ENCODE assay signal across 18 mouse cellular contexts in the genomic region with DNA sequence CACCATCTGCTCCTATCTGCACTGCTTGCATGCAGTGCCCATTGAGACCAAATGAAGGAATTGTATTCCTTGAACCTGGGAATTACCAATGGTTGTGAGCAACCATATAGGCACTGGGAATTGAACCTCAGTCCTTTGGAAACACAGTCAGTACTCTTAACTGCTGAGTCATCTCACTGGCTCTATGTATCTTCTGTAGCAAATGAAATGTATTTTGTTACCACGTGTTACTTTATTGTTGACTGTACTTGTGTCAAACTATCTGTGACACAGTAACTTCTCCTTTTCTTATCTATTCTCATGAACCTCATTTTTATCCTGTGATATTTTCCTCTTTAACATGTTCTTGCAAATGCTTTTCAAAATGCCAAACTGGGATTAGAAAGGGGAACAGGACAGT.
A peak's percentile ranks its signal among the peaks of the same experiment; 100 is the strongest.
DNase-seq lines count a peak whose midpoint lies in the region; ATAC-seq and TF ChIP-seq lines count a peak whose summit lies in the region.
"Had no signal": no experiment of that assay in that cellular context is flagged by ENCODE, and none has a peak within 500 bp of the region (broad histone marks: within the 10 kb centered on the region; RNA-seq: fewer than 3 reads in every experiment).

No protein-coding gene starts in this region.

- DNase-seq in G1E (ENCODE audit: low spot score) = no peak
- DNase-seq in MEL (ENCODE audit: low read depth, low spot score) = peak; percentile 7
- no peak for DNase-seq in kidney, postnatal 36 days
- DNase-seq in heart, postnatal 4 days = no peak
- DNase-seq: adrenal gland, adult 2 months; adrenal gland, postnatal 10 days; adrenal gland, postnatal 25 days; cerebellum, adult 11 months; cerebellum, adult 18-20 months; cerebellum, adult 8-10 months; cerebellum, adult 9-11 months; cerebellum, postnatal 14 days; cerebellum, postnatal 36 days had no signal

- H3K4me1 ChIP-seq in G1E (ENCODE audit: insufficient read depth, low read depth, low read length) (no peaks in the 10 kb centered on the region), MEL (ENCODE audit: control insufficient read depth in 1 of 2, insufficient read depth in 2 of 2, low read length in 2 of 2) (no peaks in the 10 kb centered on the region)
- H3K4me1 ChIP-seq: embryonic facial prominence, embryonic 10.5 days; embryonic facial prominence, embryonic 12.5 days; forebrain, embryonic 13.5 days had no signal

- H3K36me3 ChIP-seq in G1E (replicated peaks) = no peaks in the 10 kb centered on the region
- no peaks in the 10 kb centered on the region for H3K36me3 ChIP-seq in MEL (ENCODE audit: control insufficient read depth in 1 of 2, insufficient read depth in 2 of 2, low read length in 2 of 2)
- H3K36me3 ChIP-seq: embryonic facial prominence, embryonic 10.5 days; embryonic facial prominence, embryonic 12.5 days had no signal

- no peak overlapping the region for H3K27ac ChIP-seq in MEL (ENCODE audit: control insufficient read depth, low read depth, low read length)
- H3K27ac ChIP-seq: embryonic facial prominence, embryonic 10.5 days; embryonic facial prominence, embryonic 12.5 days; forebrain, embryonic 13.5 days had no signal

- H3K27me3 ChIP-seq in G1E (ENCODE audit: insufficient read depth, low read length) (no peaks in the 10 kb centered on the region), MEL (ENCODE audit: control insufficient read depth in 1 of 2, insufficient read depth in 2 of 2, low read length in 2 of 2) (no peaks in the 10 kb centered on the region)
- H3K27me3 ChIP-seq: embryonic facial prominence, embryonic 12.5 days; forebrain, embryonic 13.5 days had no signal

- no peak for TF ChIP-seq CTCF in G1E (IDR thresholded peaks at IDR 0.05; ENCODE audit: low read depth, low read length)
- no peak for TF ChIP-seq CTCF in MEL (IDR thresholded peaks at IDR 0.05 in 2 of 3, conservative IDR thresholded peaks at IDR 0.05 in 1 of 3; ENCODE audit: control insufficient read depth in 1 of 3, insufficient read depth in 1 of 3, low read depth in 2 of 3, low read length in 3 of 3, poor library complexity in 1 of 3, severe bottlenecking in 1 of 3)

- no peak overlapping the region for H3K4me3 ChIP-seq in G1E (ENCODE audit: low read depth, low read length)
- no peak overlapping the region for H3K4me3 ChIP-seq in MEL (ENCODE audit: control insufficient read depth in 1 of 2, insufficient read depth in 1 of 2, low read depth in 2 of 2, low read length in 2 of 2)
- H3K4me3 ChIP-seq: embryonic facial prominence, embryonic 10.5 days; embryonic facial prominence, embryonic 12.5 days; forebrain, embryonic 13.5 days had no signal

- no peak for TF ChIP-seq EP300 in MEL (IDR thresholded peaks at IDR 0.05; ENCODE audit: low read depth in 1 of 2, low read length in 2 of 2)

- TF ChIP-seq POLR2A in MEL (IDR thresholded peaks at IDR 0.05; ENCODE audit: control insufficient read depth in 1 of 2, insufficient read depth in 1 of 2, low read depth in 1 of 2, low read length in 2 of 2, poor library complexity in 1 of 2) = no peak

- H3K9me3 ChIP-seq in G1E (replicated peaks) (no peaks in the 10 kb centered on the region), MEL (replicated peaks; ENCODE audit: insufficient read depth, low read length) (no peaks in the 10 kb centered on the region)
- H3K9me3 ChIP-seq: embryonic facial prominence, embryonic 10.5 days; embryonic facial prominence, embryonic 12.5 days; forebrain, embryonic 13.5 days had no signal

- no peaks in the 10 kb centered on the region for H3K79me2 ChIP-seq in MEL (ENCODE audit: control insufficient read depth, insufficient read depth, low read length, poor library complexity)

- no peak overlapping the region for H3K9ac ChIP-seq in MEL (ENCODE audit: control insufficient read depth, low read depth, low read length, poor library complexity, severe bottlenecking)
- H3K9ac ChIP-seq: embryonic facial prominence, embryonic 12.5 days; forebrain, embryonic 13.5 days had no signal

- no peak for TF ChIP-seq RAD21 in MEL (IDR thresholded peaks at IDR 0.05; ENCODE audit: low read depth, low read length)

- peak; percentile 28; the same call in 1 of the 2 replicates for ATAC-seq in G1E (ENCODE audit: extremely low read depth, insufficient number of reproducible peaks, low FRiP score, poor library complexity, severe bottlenecking)
- ATAC-seq in megakaryocyte progenitor cell, adult 5-6 weeks (replicated peaks; ENCODE audit: poor library complexity) = peak; percentile 60
- ATAC-seq: forebrain, embryonic 13.5 days; forebrain, embryonic 16.5 days had no signal

TF ChIP-seq in MEL, 35 proteins besides CTCF, POLR2A, EP300 and RAD21:
- no peak for TF ChIP-seq CHD2 (IDR thresholded peaks at IDR 0.05; ENCODE audit: low read length)
- TF ChIP-seq USF2 (IDR thresholded peaks at IDR 0.05; ENCODE audit: borderline replicate concordance in 1 of 2, insufficient read depth in 1 of 2, low read depth in 1 of 2, low read length in 2 of 2) = no peak
- no peak for TF ChIP-seq ELF1 (IDR thresholded peaks at IDR 0.05; ENCODE audit: low read depth, low read length)
- TF ChIP-seq ZKSCAN1 (IDR thresholded peaks at IDR 0.05; ENCODE audit: low read depth, low read length) = no peak
- no peak for TF ChIP-seq KAT2A (conservative IDR thresholded peaks at IDR 0.05; ENCODE audit: low read depth, low read length)
- TF ChIP-seq USF1 (IDR thresholded peaks at IDR 0.05; ENCODE audit: low read depth, low read length) = peak; percentile 37; the same call in 1 of the 2 replicates
